Mouse (Mus musculus) erythroblast, embryonic 14.5 days (primary cell): Measurements from ENCODE around the gene Amdhd2.

Source experiments
- GATA1 ChIP-seq: IDR thresholded peaks from 2 replicates; pipeline ENCODE4 v1.6.1; 2012; ENCODE audit warnings: low read length, inconsistent platforms, mixed read lengths
- TAL1 ChIP-seq: IDR thresholded peaks from 3 replicates; pipeline ENCODE4 v1.6.1; 2012; ENCODE audit warnings: low read length, inconsistent platforms, mixed read lengths

- TF ChIP-seq GATA1 (no peak), TAL1 (no peak)
These were observed 3.6 kb upstream of the Amdhd2 start for GRCm38 (mm10) chr17:24167120-24167519.
